Mouse (Mus musculus) ES-Bruce4 (cell line): ENCODE results near the gene Pigc. TPM values are rescaled to one million over a fixed set of nuclear protein-coding genes. Genes with fewer than 3 reads are reported as not detected.

Experiments
- H3K27ac ChIP-seq: 2 replicates; pipeline ENCODE4 v1.5.1; 2012; ENCODE audit warnings: low read length, inconsistent platforms; ENCODE audit not compliant: insufficient read depth
- H3K27me3 ChIP-seq: 2 replicates; pipeline ENCODE4 v1.6.1; 2012; ENCODE audit warnings: mild to moderate bottlenecking, low read length, inconsistent platforms; ENCODE audit not compliant: control insufficient read depth, poor library complexity, insufficient read depth, severe bottlenecking
- H3K36me3 ChIP-seq: 2 replicates; pipeline ENCODE4 v1.6.1; 2012; ENCODE audit warnings: inconsistent platforms, mild to moderate bottlenecking, low read length, moderate library complexity; ENCODE audit not compliant: control insufficient read depth, poor library complexity, insufficient read depth, severe bottlenecking
- H3K4me1 ChIP-seq: one replicate; pipeline ENCODE4 v1.8.1; 2011; ENCODE audit warnings: low read length; ENCODE audit not compliant: control insufficient read depth, insufficient read depth
- H3K4me3 ChIP-seq: 2 replicates; pipeline ENCODE4 v1.5.1; 2011; ENCODE audit warnings: low read depth, mild to moderate bottlenecking, low read length
- H3K9ac ChIP-seq: 2 replicates; pipeline ENCODE4 v1.6.1; 2012; ENCODE audit warnings: low read depth, mild to moderate bottlenecking, inconsistent platforms; ENCODE audit not compliant: poor library complexity, severe bottlenecking
- H3K9me3 ChIP-seq: replicated peaks from 2 replicates; pipeline ENCODE4 v1.6.1; 2012; ENCODE audit warnings: mild to moderate bottlenecking, low read length, inconsistent platforms; ENCODE audit not compliant: control insufficient read depth, poor library complexity, insufficient read depth, severe bottlenecking
- CTCF ChIP-seq: IDR thresholded peaks from one replicate; pipeline ENCODE4 v1.8.1; 2011; ENCODE audit warnings: low read depth, low read length
- EP300 ChIP-seq: IDR thresholded peaks from 2 replicates; pipeline ENCODE4 v1.6.1; 2011; ENCODE audit warnings: low read depth, low read length; ENCODE audit not compliant: insufficient read depth
- POLR2A ChIP-seq: IDR thresholded peaks from one replicate; pipeline ENCODE4 v1.8.1; 2011; ENCODE audit warnings: low read length; ENCODE audit not compliant: insufficient read depth
- polyA plus RNA-seq: library from polyadenylated mRNA; stranded (reverse); fragments of >200 nt; gene quantifications from 2 replicates; pipeline ENCODE4 v1.2.4, GENCODE M21; 2011; ENCODE audit warnings: low read depth; ENCODE audit not compliant: missing spikeins, insufficient read depth, insufficient read length

The Pigc gene
- polyA plus RNA-seq, 1 experiment = 9.2 TPM

GRCm38 (mm10) chr1:161967936-161968335, 1.1 kb upstream of the Pigc start:
- Histone ChIP-seq H3K9me3 (no peaks in the 10 kb centered on the region), H3K4me3 (no peak overlapping the region), H3K4me1 (no peaks in the 10 kb centered on the region), H3K9ac (no peak overlapping the region), H3K27ac (no peak overlapping the region), H3K27me3 (no peaks in the 10 kb centered on the region), H3K36me3 (no peaks in the 10 kb centered on the region)
- TF ChIP-seq CTCF (no peak), EP300 (no peak), POLR2A (no peak)

- no peak overlapping the region for H3K9ac ChIP-seq
- no peaks in the 10 kb centered on the region for H3K36me3 ChIP-seq
- H3K4me1 ChIP-seq = no peaks in the 10 kb centered on the region
- no peak overlapping the region for H3K4me3 ChIP-seq
- no peaks in the 10 kb centered on the region for H3K9me3 ChIP-seq
- H3K27me3 ChIP-seq = no peaks in the 10 kb centered on the region
- no peak overlapping the region for H3K27ac ChIP-seq
- TF ChIP-seq EP300 (no peak), CTCF (no peak), POLR2A (no peak)
Observed at GRCm38 (mm10) chr1:161970874-161971273, 1.9 kb downstream of the Pigc start.

- Histone ChIP-seq H3K4me3 (no peak overlapping the region), H3K36me3 (no peaks in the 10 kb centered on the region)
Observed at GRCm38 (mm10) chr1:161972233-161972632, 3.2 kb downstream of the Pigc start.

GRCm38 (mm10) chr1:161976255-161977182, 7.5 kb downstream of the Pigc start:
- H3K9me3 ChIP-seq = no peaks in the 10 kb centered on the region
- 0 out of 2 replicates have a peak overlapping the region, but pooled peaks have one; percentile 8 for H3K9ac ChIP-seq
- H3K4me1 ChIP-seq = no peaks in the 10 kb centered on the region
- no peaks in the 10 kb centered on the region for H3K36me3 ChIP-seq
- H3K27ac ChIP-seq = no peak overlapping the region
- TF ChIP-seq CTCF (peak; percentile 33), EP300 (no peak)
- H3K27me3 ChIP-seq = no peaks in the 10 kb centered on the region
- H3K4me3 ChIP-seq = no peak overlapping the region

More at GRCm38 (mm10) chr1:161972233-161972632, 3.2 kb downstream of the Pigc start:
- no peak overlapping the region for H3K27ac ChIP-seq
- no peak for TF ChIP-seq CTCF
- TF ChIP-seq POLR2A = no peak
- TF ChIP-seq EP300 = no peak
- H3K4me1 ChIP-seq = no peaks in the 10 kb centered on the region
- no peaks in the 10 kb centered on the region for H3K9me3 ChIP-seq
- H3K9ac ChIP-seq = no peak overlapping the region
- no peaks in the 10 kb centered on the region for H3K27me3 ChIP-seq

- no peak for TF ChIP-seq POLR2A
- no peak for TF ChIP-seq CTCF
- TF ChIP-seq EP300 = no peak
- H3K9me3 ChIP-seq = no peaks in the 10 kb centered on the region
- H3K4me3 ChIP-seq = no peak overlapping the region
- H3K4me1 ChIP-seq = no peaks in the 10 kb centered on the region
- H3K27me3 ChIP-seq = no peaks in the 10 kb centered on the region
- no peaks in the 10 kb centered on the region for H3K36me3 ChIP-seq
- H3K9ac ChIP-seq = 0 out of 2 replicates have a peak overlapping the region, but pooled peaks have one; percentile 8
- no peak overlapping the region for H3K27ac ChIP-seq
Observed at GRCm38 (mm10) chr1:161977331-161977730, 8.3 kb downstream of the Pigc start.

- Histone ChIP-seq H3K4me1 (no peaks in the 10 kb centered on the region), H3K4me3 (no peak overlapping the region), H3K27me3 (no peaks in the 10 kb centered on the region), H3K9me3 (no peaks in the 10 kb centered on the region), H3K36me3 (no peaks in the 10 kb centered on the region), H3K27ac (no peak overlapping the region), H3K9ac (no peak overlapping the region)
- TF ChIP-seq POLR2A (no peak), CTCF (no peak), EP300 (no peak)
Observed at GRCm38 (mm10) chr1:161978173-161978700, 9.3 kb downstream of the Pigc start.
